Mouse (Mus musculus): Measurements from ENCODE around the gene Zfp618.

The Zfp618 gene

DNA sequence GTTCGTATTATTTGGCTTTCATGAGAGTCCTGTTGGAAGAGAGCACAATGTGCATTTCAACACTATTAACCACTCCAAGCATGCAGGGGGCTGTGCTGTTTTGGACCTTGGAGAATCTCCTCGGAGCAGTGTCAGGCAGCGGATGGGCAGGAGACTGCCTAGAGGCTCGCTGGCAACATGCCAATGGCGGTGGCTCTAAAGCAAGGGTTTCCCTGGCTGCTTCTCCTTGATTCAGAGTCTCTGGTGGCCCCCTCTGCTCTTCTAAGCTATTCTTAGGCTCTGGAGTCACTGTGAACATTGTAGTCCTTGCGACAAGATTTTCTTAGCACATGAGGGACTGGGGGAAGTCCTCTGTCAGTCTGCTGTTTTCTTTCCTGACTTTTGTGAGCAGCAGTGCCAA lies 33.5 kb downstream of the Zfp618 start:
- no peak for DNase-seq (ENCODE audit: low spot score in 2 of 2)

DNA sequence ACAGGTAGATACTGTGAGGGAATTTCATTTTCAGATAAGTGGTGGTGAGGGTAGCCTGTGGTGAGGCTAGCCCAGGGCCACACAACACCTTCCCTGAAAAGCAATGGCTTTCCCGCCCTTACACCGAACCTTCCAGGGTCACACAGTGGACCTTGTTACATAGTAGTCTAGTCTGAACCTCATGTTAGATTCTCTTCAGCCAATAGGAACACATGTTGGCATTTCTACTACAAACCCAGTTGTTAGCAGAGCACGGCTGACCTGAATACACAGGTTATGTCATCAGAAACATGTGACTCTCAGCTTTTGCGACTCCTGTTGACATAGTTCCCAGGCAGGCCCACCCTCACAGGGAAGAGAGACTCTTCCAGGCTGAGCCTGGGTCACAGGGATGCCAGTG lies 33.9 kb downstream of the Zfp618 start:
- DNase-seq (ENCODE audit: low spot score in 2 of 2) = no peak

DNA sequence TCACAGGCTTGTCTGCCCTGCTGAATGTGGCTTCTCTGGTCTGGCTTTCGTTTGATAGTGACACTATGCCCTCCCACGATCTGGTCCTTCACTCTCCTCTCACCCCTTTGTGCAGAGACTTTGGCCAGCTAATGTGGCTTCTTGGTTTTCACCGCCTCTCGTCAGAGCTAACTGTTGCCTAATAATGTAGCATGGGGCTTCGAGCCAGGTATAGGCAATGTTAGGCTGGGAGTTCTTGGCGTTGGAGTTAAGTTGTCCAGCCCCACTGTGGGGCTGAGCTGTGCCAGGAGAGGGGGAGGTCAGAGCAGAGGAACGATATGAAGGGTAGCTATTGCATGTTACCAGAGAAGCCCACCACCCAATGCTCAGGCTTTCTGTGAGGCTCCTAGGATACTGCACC lies 34.5 kb downstream of the Zfp618 start:
- no peak for DNase-seq (ENCODE audit: low spot score in 2 of 2)

DNA sequence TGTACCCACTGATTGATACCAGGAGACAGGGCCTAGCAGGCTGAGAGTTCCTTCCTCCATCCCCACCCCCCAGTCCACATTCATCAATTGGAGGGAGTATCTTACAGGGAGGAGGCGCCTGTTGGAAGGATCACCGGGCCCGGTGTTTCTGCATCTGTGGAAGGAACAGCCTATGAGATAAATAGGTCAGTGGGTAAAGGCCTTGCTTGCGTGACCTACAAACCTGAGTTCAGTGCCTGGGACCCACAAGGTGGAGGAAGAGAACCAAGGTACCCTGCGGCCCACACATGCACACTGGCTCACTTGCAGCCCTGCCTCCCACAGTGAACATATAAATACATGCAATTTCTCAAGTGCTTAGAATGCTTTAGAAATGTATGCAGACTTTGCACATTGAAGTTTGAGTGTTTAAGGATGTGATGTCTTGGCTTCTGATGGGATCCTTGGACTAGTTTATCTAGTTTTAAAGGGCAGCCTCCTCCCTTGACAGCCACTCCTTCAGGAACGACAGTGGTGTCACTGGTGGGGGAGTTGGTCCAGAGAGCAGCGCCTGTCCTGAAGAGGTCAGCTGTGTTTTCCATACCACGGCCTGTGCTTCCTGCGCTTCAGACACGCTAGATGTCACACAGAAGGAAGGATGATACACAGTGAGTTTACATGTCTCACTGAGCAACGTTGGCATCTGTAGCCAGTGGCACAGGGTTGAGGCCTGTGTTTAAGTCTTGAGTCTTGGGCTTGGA lies 35.1 kb downstream of the Zfp618 start:
- DNase-seq (ENCODE audit: low spot score in 2 of 2) = no peak

DNA sequence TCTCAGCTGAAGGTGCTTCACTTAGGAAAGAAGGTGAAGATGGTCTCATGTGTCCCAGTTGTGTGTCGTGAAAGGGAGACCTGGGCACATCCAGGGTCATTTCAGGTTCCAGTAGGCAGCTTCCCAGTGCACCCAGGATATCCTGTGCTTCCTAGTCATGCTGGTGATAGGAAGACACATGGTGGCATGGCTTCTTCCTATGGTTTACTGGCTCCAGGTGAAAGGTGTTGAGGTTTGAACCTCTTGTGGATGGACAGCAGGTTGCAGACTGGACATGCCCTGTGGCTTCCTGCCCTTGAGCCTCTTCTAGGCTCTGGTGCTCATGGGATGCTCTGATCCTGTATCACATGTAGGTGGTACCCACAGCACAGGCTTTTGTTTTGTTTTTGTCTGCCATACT lies 37.0 kb downstream of the Zfp618 start:
- no peak for DNase-seq (ENCODE audit: low spot score in 2 of 2)

DNA sequence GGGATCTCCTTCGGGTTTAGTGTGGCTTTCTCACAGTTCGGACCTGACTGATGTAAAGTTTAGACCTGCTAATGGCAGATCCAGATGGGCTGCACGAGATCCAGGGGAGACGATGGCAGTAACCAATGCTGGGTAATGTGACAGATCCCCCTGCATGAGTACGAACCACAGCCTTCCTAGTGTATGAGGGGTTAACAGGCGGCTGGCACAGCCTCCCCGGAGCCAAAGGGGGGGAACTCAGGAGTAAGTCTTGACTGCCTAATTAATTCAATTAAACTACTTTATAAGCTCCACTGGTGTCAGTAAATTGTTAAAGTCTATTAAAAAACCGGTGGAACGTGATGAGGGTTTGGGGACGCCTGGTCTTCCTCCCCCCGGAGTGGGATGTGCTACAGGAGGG lies 39.1 kb downstream of the Zfp618 start:
- no peak for DNase-seq (ENCODE audit: low spot score in 2 of 2)

DNA sequence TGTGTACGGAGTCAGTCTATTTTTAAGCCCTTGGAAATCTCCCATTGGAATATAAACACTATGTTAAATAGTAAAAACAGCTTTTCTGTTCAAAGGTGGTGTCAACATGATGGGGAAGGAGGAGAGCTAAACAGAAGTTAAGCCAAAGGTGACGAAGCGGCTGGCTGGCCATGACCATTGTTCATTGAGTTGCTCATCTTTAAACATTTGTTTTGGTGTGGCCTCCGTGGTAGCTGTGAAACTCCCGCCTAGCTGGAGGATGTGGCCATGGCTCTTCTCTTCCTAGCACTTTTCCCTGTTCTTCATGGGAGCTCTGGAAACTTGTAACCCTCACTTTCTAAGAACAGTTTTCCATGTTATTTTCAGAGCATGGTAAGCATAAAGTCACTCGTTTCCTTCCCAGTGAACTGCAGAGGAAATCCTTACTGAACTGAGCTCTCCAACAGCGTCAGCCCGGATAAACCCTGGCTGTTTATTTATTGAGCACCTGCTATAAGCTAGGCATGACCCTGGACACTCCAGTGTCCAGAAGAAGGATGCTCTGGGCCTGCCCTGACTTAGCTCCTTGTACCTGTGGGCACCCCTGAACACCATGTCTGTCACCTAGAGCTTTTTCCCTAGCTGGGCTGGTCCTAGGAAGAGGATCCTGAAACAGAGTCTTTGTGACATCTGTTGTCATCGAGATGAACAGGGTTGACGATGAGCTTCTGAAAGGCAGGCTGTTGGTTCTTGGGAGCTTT lies 40.2 kb downstream of the Zfp618 start:
- no peak for DNase-seq (ENCODE audit: low spot score in 2 of 2)

DNA sequence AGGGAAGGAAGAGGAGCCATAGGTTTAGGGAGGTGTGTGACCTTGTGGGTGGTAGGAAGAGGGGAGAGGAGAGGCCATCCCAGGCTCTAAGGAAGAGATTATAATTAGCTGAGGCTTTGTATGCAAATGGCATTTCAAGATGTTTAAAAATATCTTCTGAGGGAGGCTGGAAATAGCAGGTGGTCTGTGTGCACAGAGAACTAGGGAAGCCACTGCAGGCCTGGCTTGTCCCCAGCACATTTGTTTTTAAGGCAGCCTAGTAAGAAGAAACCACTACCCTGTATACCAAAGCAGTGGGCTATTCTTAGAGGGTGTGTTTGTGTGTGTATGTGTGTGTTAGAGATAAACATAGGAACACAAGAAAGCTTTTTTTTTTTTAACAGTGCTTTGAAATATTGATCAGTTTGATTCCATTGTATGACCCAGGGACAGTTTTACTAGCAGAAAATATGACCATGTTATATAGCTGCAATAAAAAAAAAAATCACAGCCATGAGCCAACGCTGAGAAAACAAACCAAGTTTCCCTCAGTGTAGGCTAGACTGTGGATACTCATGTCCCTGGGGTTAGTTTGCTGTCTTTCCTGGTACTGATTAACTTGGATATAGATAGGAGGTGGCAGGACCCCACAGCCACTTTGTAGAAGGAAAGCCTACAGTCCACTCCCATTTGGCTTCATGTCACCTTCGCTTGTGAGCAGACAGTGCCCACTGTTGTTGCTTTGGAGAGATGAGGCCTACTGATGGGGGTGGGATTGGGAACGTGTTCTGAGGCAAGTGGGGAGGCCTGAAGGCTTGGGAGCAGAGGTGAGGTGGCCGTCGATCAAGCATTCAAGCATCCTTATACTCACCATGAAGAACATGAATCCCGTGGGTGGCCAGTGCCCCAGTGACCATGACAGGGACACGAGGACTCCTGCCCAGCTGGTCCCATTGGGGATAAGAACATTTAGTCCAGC lies 41.1 kb downstream of the Zfp618 start:
- no peak for DNase-seq (ENCODE audit: low spot score in 2 of 2)

DNA sequence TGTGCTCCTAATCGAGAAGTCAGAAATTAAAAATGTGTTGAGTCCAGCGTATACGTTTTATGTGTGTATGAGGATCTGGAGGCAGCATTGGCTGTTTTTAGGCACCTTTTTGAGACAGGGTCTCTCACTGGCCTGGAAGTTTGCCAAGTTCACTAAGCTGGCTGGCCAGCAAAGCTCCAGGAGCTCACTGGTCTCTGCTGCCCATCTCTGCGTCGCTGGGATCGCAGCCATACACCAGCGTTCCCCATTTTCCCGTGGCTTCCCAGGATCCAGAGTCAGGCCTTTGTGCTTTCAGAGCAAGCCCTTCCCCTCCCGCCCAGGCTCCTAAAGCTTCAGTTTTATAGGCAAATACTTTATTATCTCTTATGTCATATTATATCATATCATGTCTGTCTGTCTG lies 42.8 kb downstream of the Zfp618 start:
- DNase-seq (ENCODE audit: low spot score in 2 of 2) = no peak

DNA sequence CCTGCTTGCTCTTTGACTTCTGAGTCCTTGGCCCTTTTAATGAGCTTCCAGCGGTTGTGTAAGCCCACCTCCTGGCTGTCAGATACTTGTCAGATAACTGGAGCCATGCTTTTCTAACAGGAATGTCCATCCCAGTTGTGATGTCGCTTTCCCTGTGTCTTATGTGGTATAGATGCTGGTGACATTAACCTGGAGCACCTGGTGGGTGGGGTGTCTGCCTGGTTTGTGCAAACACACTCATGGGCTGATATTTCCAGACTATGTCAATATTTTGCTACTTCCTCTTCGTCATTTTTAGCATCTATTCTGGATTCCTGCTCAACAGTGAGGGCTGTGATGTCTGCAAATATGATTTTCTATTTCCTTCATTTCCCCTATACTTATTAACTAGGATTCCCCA lies 43.4 kb downstream of the Zfp618 start:
- no peak for DNase-seq (ENCODE audit: low spot score in 2 of 2)

DNA sequence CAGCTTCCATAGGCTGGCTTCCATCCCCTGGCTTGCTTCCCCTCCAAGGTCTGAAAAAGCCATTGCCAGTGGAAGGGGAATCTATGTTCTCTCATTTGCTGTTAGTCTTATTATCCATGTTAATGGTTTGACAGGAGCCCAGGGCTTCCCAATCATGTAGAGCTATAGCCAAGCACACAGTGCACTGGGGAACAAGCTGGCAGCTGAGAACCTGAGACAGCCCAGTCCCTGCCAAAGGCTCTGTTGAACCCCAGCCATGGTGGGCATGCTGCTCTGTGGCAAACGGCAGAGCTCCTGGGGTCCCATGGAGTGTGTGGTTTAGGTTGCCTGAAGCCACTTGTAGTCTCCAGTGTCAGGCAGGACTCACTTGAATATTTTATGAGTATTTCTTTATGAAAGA lies 44.4 kb downstream of the Zfp618 start:
- DNase-seq (ENCODE audit: low spot score in 2 of 2) = no peak

DNA sequence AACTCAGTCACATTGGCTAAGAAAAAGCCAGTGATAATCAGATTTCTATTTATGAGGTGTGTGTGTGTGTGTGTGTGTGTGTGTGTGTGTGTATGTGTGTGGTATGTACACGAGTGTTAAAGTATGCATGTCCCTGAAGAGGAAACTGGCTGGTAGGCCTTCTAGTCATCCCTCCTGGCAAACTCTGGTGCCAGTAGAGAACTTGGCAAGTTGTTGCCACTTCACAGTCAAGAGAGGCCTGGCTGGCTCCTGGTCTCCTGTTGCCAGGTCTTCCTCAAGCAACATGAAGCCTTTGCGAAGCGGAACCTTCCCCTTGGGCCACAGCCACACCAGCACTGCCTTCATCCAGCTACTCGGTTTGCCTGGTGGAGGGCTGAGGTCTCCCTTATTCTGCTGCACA lies 44.9 kb downstream of the Zfp618 start:
- peak; percentile 25 to 35 for DNase-seq (ENCODE audit: low spot score in 2 of 2)

DNA sequence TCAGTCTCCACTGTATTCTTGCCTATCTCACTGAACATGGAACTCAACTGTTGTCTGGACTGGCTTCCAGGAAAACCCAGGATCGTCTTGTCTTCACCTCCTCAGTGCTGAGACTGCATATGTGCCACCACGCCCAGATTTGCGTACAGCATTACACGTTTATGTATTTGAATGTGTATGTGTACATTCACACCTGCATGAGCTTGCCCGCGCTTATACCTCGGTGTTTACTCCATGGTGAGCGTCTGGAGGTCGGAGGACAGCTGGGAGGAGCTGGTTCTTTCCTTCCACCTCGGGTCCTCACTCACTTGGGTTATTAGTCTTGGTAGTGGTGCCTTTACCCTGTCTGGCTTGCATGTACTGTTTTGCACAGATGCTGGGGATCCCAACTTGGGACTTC lies 53.2 kb downstream of the Zfp618 start:
- no peak for DNase-seq (ENCODE audit: low spot score in 2 of 2)

DNA sequence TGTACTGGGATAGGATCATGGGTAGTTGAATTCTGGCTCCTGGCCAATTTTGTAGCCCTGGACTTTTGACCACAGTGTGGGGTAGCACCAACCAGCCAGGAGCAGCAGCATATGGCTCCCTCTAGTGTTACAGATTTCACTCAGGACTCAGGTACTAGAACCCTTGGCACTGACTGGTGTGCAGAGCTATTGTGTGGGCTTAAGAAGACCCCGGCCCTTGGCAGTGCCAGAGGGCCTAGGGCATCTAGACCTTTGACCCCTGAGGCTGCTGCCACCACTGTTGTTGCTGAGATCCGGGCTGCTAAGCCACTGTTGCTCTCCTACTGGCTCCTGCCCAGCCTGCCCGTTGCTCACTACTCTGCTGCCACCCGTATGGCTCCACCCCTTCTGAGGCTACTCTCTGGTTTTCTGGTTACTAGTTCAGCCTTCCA lies 54.1 kb downstream of the Zfp618 start:
- no peak for DNase-seq (ENCODE audit: low spot score in 2 of 2)

DNA sequence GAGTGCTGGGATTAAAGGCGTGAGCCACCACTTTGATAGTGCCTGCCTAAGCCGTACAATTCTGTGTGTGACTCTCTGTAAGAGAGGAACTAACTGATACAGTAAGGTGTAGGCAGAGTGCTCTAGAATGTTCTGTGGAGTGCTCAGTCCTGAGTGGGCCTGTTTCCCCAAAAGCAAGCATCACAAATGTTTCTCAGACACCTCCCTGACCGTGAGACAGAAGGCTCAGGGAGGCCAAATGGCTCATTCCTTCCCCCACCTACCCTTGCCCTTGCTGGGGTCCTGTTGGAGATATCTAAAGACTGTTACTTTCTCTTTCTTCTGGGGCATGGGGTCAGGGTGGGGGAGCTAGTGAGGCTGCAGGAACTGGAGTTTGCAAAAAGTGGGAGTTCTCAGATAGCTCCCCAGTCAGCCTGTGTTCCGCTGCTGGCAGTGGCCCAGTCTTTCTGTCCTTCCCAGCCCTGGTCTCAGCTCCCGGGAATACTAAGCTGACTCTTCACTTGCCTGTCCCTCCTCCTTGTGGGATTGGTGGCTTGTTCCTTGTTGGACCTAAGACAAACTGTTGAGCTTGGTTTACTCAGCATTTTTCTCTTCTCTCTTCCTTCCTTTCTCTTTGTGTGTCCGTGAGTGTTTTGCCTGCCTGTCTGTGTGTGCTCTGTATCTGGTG lies 55.8 kb downstream of the Zfp618 start:
- DNase-seq (ENCODE audit: low spot score in 2 of 2) = peak in 1 of 2 experiments; percentile 5

DNA sequence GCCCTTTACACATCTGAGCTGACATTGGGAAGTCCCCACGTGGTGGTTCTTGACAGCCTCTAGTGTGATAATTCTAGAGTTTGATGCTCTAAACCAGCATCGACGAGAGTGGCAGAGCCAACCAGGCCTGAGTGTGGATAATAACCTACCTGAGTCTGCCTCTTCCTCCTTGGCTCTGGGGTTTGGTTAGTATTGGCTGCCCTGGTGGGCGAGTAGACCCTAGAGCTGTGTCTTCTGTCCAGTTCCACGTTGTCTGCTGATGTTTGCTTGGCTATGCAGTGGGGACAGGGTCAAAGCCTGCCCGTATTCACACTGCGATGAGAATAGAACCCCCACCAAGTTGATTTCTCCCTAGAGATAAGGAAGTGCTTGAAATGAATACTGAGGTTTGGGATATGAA lies 58.1 kb downstream of the Zfp618 start:
- no peak for DNase-seq (ENCODE audit: low spot score in 2 of 2)

DNA sequence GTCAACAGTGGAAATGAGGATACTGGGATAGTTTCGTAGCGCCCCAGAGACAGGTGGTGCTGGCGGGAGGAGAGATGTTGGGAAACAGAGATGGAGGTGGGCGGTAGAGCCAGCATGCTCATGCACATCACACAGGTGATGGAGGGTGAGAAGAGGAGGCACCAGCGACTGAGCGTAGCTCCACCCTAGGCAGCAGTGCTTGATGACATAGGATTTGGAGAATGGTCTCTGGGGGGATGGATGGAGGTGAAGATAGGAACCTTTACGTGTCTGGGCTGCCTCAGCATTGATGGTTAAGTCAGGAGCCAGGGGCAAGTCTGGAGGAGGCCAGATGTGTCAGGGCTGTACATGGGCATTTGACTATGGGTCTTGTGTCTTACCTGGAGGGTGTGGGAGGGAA lies 58.7 kb downstream of the Zfp618 start:
- no peak for DNase-seq (ENCODE audit: low spot score in 2 of 2)

DNA sequence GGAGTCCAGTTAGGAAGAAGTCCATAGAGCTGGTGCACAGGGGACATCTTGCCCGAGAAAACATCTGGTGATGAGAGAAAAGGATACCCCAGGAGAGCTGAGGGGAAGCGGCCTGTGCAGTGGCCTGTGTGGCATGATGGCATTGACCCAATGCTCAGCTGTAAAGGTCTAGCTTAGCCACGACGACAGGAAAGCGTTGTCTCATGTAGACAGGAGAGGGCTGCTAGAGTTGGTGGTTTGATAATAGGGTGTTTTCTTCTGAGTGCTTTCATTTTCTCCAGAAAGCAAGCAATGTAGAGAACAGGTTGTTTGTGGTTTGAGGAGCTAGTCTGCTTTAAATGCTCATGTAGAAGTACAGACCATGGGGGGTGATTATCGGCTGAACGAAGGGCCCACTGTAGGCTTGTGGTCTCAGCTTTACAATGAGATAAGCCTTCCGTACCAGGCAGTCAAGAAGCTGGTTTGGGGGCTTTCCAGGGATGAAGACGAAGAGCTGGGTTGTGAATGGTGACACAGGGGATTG lies 59.4 kb downstream of the Zfp618 start:
- DNase-seq (ENCODE audit: low spot score in 2 of 2) = no peak

DNA sequence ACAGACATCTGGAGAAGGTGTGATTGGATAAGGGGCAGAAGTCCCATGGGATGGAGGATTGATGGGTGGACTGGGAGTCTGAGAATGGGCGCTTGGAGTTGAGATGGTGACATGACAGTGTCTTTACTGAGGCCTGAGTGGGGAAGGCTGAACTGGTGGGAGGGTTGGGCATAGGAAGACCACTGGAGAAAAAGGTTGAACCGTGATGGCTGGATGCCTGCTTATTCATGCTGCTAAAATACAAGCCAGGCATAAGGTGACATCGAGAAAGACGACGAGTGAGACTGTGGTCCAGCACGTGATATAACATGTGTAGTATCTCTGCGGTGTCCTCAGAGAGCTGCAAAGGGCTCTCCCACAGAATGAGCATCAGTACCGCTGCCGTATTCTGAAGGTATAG lies 59.9 kb downstream of the Zfp618 start:
- DNase-seq (ENCODE audit: low spot score in 2 of 2) = no peak

DNA sequence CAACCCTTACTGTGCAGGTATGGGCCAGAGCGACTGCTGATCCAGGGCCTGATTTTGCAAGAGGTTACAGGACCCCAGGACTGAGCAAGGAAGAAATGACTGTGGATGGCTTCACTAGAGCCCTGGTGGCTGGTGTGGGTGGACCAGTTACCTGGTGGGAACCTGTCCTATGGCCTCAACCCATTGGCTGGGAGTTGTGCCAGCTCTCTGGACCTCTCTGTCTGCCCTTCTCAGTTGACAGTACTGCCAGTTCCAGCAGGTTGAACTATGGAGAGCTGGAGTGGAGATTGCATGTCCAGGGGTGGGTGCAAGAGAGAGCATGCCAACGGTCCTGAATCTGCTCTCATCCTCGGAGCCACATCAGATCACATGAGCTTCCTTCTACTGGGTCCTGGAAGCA lies 60.9 kb downstream of the Zfp618 start:
- no peak for DNase-seq (ENCODE audit: low spot score in 2 of 2)

DNA sequence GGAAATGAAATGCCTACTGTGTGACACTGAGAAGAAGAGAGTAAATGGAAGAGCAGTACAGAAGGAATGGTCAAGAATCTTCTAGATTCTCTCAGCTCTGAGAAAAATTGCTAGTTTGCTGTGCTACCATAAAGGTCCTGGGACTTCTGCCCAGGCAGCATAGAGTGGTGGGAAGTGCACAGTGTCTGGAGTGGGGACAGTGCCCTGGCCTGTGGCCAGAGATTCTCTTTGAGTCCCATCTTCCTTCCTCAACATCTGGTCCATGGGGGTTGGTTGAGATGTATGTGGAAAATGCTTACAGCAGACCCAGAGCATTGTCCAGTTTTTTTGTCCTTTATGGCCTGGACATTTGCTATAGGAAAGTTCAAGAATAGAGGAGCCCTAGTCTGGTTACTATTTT lies 62.1 kb downstream of the Zfp618 start:
- no peak for DNase-seq (ENCODE audit: low spot score in 2 of 2)

DNA sequence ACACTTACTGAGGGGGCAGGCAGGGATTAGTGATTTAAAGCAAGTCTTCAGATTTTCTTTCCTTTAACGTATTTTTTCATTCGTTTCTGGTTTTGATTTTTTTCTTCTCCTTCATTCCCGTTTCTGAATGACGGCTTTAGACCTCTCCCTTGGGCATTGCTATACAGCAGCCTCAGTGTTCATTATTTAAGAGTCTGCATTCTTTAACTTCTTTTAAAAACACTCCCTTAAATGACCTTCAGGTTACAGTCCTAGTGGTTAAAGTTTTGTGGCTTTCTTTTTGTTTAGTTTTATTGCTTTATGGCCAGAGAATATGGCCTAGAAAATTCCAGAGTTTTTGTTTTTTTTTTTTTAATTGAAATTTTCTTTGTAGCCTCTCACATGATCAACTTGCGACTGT lies 64.8 kb downstream of the Zfp618 start:
- no peak for DNase-seq (ENCODE audit: low spot score in 2 of 2)
